Mouse (Mus musculus) layer of hippocampus, adult 8-10 months (tissue): ENCODE data around the gene Wdr63. TPM values are rescaled to one million over a fixed set of nuclear protein-coding genes. Genes with fewer than 3 reads are reported as not detected.
"Not testable (repeated sequence)": the region's sequence is repeated elsewhere in the genome, so short reads cannot be mapped to it uniquely, and the experiment has no call there.

Experiments used
- DNase-seq, 2 experiments: peaks; one replicate each; pipeline ENCODE4 v3.0.0; 2022; ENCODE audit warnings: low spot score in 2 of 2
- total RNA-seq, 4 experiments: library from RNA; stranded (reverse); gene quantifications; 2 replicates each; pipeline ENCODE4 v1.2.4; 2022

Wdr63 gene
- total RNA-seq, 4 experiments from 2014 or later = 0.67 to 1.7 (median 0.96) TPM

GRCm38 (mm10) chr3:146016979-146017378 is 91.0 kb downstream of the Wdr63 start:
- DNase-seq = no peak

DNA sequence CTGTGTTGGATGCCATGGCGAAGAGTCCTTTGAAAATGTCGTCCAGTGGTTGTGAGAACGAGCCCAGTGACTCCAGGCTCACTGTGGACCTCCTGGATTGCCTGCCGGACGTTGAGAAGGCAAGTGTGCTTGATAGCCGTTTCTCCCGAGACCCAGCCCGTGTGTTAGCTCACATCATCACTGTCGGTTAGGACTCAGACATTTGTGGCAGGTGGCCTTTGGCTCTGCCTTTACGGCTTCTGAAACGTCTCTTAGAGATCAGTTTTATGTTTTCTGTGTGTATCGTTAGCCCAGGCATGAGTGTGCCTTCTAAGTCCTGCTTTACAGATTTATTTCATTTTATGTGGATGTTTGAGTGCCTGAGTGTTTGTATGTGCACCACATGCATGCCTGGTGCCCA is 93.6 kb downstream of the Wdr63 start:
- DNase-seq = no peak

- no peak for DNase-seq
Observed at GRCm38 (mm10) chr3:146013490-146013889, 94.4 kb downstream of the Wdr63 start.

GRCm38 (mm10) chr3:146011544-146012218 is 96.2 kb downstream of the Wdr63 start:
- DNase-seq = no peak

DNA sequence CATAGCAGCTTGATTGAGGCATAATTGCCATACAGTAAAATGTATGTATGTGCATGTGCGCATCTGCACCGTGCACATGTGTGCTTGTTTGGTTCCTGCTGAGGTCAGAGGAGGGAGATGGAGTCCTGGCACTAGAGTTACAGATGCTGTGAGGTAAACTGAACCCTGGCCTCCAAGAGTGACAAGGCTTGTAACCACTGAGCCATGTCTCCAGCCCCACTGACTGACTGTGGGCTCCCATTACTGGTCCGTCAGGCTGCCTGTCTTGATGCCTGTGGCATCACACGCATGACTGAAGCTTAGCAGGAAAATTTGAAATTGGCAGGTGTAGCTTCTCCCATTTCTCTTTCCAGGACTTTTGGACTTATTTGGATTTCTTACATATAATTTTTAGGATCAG is 97.2 kb downstream of the Wdr63 start:
- DNase-seq = no peak

- no peak for DNase-seq
Observed at GRCm38 (mm10) chr3:146009859-146010645, 97.9 kb downstream of the Wdr63 start.

- no peak for DNase-seq
Observed at GRCm38 (mm10) chr3:146007872-146008271, 100.1 kb downstream of the Wdr63 start.

GRCm38 (mm10) chr3:146004347-146005051 is 103.4 kb downstream of the Wdr63 start:
- DNase-seq = no peak

- DNase-seq = not testable (repeated sequence)
Observed at GRCm38 (mm10) chr3:145996539-145996938, 111.4 kb downstream of the Wdr63 start.

DNA sequence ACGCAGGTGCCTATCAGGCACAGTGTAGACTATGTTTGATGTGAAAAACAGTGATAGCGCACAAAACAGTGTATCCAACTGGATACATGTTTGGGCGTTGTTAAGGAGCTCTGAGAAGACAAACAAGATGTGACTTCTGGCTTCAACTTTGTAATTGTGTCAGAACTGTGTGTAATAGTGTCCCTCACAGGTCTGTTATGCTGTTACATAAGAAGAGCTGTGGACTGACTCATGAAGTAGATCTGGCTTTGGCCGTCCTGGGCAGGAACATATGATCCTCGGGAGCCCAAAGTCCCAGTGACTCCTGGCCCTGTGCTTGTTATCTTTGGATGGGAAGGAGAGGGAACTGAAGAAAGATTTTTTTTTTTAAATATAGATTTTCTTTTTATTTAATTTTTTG is 112.4 kb downstream of the Wdr63 start:
- no peak for DNase-seq

- no peak for DNase-seq
Observed at GRCm38 (mm10) chr3:145993481-145994201, 114.3 kb downstream of the Wdr63 start.

DNA sequence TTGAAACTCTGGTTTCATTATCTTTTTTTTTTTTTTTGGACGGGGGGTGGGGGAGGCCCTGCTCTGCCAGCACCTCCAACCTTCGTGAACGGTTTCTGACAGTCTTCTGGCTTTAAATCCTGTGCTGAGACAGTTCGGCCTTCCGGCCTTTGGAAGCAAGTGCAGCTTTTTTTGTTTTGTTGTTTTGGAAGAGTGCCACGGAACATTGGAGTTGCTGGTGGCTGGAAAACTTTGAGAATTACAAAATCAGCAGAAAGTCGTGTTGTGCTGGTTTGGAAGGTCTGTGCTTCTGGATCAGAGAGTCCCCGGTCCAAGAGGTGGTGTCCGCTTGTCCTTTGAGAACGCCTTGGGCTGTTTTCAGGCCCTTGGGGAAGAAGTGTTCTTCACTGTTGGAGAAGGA is 115.1 kb downstream of the Wdr63 start:
- DNase-seq = no peak

DNA sequence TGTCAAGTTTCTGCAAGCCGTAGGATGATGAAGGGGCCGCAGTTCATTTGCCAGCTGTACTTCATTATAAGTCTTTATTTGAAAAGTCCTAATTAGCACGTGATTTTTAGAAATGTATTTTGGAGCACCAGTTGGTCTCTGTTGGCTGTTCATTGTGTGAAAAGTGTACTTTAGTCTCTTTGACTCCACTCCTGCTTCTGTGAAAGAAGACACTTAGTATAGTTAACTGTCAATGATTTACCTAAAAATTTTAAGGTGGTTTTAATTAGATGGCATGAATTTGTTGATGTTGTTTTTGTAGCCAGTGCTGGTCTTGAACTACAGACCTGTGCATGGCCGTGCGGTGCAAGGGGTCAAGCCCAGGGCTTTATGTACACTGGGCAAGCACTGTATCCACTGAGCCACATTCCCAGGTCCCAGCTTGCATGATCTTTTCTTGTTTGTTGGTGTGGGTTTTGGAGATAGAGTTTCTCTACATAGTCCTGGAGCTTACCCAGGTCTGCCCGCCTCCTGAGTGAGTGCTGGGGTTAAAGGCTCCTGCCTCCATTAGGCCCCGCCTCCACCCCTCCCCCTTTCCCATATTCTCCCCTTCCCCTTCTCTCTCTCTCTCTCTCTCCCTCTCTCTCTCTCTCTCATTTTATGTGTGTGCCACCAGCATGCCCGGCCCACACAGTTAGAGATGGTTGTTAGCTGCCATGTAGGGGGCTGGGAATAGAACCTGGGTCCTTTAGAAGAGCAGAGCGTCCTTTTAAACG is 115.8 kb downstream of the Wdr63 start:
- no peak for DNase-seq

GRCm38 (mm10) chr3:145991130-145991529 is 116.8 kb downstream of the Wdr63 start:
- DNase-seq = no peak

Other genes with a start within 250 kb of the Wdr63 start
- gene Bcl10, start 185.3 kb downstream of the Wdr63 start, total RNA-seq = 10 to 100 TPM; 10.6 to 16.1 (median 14.2) TPM
- 10 to 100 TPM; 31.8 to 38.5 (median 33.2) TPM for gene 2410004B18Rik, start 170.1 kb downstream of the Wdr63 start, total RNA-seq
- gene Syde2, start 120.3 kb downstream of the Wdr63 start, total RNA-seq = 1 to 10 TPM; 3.0 to 4.3 (median 3.6) TPM
- not detected for gene Mcoln3, start 9.3 kb upstream of the Wdr63 start, total RNA-seq
- under 1 TPM in 2 of 4 experiments, not detected in 2; 0.34 to 0.36 TPM for gene Mcoln2, start 41.7 kb upstream of the Wdr63 start, total RNA-seq
- under 1 TPM; 0.16 to 0.55 (median 0.42) TPM for gene Lpar3, start 112.8 kb upstream of the Wdr63 start, total RNA-seq